Mouse (Mus musculus) limb, embryonic 10.5 days (tissue): ENCODE measurements around the gene Zfp473. TPM values are rescaled to one million over a fixed set of nuclear protein-coding genes. Genes with fewer than 3 reads are reported as not detected.
"Not testable (repeated sequence)": the region's sequence is repeated elsewhere in the genome, so short reads cannot be mapped to it uniquely, and the experiment has no call there.

Experiments used
- DNase-seq: peaks from one replicate; pipeline ENCODE4 v3.0.0-alpha.2; 2017; ENCODE audit warnings: low spot score
- H3K27ac ChIP-seq: fragments of 300-500 bp; sonication (generic); 2 replicates; pipeline ENCODE4 v1.5.1; 2016; ENCODE audit warnings: mild to moderate bottlenecking
- H3K27me3 ChIP-seq: fragments of 300-500 bp; sonication (generic); 2 replicates; pipeline ENCODE4 v1.6.1; 2016; ENCODE audit warnings: low read depth, mild to moderate bottlenecking; ENCODE audit not compliant: poor library complexity, severe bottlenecking
- H3K36me3 ChIP-seq: fragments of 300-500 bp; sonication (generic); 2 replicates; pipeline ENCODE4 v1.6.1; 2016; ENCODE audit warnings: mild to moderate bottlenecking, moderate library complexity
- H3K4me1 ChIP-seq: fragments of 300-500 bp; sonication (generic); 2 replicates; pipeline ENCODE4 v1.6.1; 2016
- H3K4me3 ChIP-seq: fragments of 300-500 bp; sonication (generic); 2 replicates; pipeline ENCODE4 v1.5.1; 2016; ENCODE audit warnings: mild to moderate bottlenecking, moderate library complexity
- H3K9me3 ChIP-seq: fragments of 300-500 bp; sonication (generic); replicated peaks from 2 replicates; pipeline ENCODE4 v1.6.1; 2016; ENCODE audit warnings: mild to moderate bottlenecking
- WGBS: fragments of 180-500 bp; shearing (Covaris S2); methylation state at CpG from one replicate; pipeline ENCODE4 v1.1.7; 2016; 5-methylcytosine and 5-hydroxymethylcytosine counted together
- polyA plus RNA-seq: library from polyadenylated mRNA; unstranded; fragments of >200 nt; fragmentation: Nextera tagmentation; extraction: Ambion mirVana; gene quantifications from 2 replicates; pipeline ENCODE4 v1.2.1, GENCODE M21; 2016

Gene Zfp473
- polyA plus RNA-seq = 2.6 and 3.1 TPM in 2 replicates

GRCm38 (mm10) chr7:44750950-44751349 lies at the start of gene Zfp473:
Zfp473 (minus strand) TSS chr7:44751050.
- H3K27ac ChIP-seq, H3K27me3 ChIP-seq, H3K9me3 ChIP-seq, H3K4me3 ChIP-seq, DNase-seq: not testable (repeated sequence)
- WGBS = 77% methylated on average over 1 of the region's 1 CpGs
- Histone ChIP-seq H3K4me1 (peaks cover 21% of the 10 kb centered on the region), H3K36me3 (peaks cover 38% of the 10 kb centered on the region)

GRCm38 (mm10) chr7:44792781-44793180 lies 41.9 kb upstream of the Zfp473 start:
- 0 out of 2 replicates have a peak, but pooled peaks cover 3% of the 10 kb centered on the region for H3K4me1 ChIP-seq
- no peaks in the 10 kb centered on the region for H3K27me3 ChIP-seq
- H3K36me3 ChIP-seq = no peaks in the 10 kb centered on the region
- H3K27ac ChIP-seq = no peak overlapping the region
- 89% methylated on average over 6 of the region's 6 CpGs for WGBS
- no peaks in the 10 kb centered on the region for H3K9me3 ChIP-seq
- no peak overlapping the region for H3K4me3 ChIP-seq
- DNase-seq = no peak

GRCm38 (mm10) chr7:44790066-44790465 lies 39.2 kb upstream of the Zfp473 start:
- no peaks in the 10 kb centered on the region for H3K36me3 ChIP-seq
- H3K27ac ChIP-seq = no peak overlapping the region
- DNase-seq = no peak
- H3K4me3 ChIP-seq = no peak overlapping the region
- WGBS = 49% methylated on average over 4 of the region's 4 CpGs
- H3K4me1 ChIP-seq = 0 out of 2 replicates have a peak, but pooled peaks cover 3% of the 10 kb centered on the region
- no peaks in the 10 kb centered on the region for H3K9me3 ChIP-seq
- H3K27me3 ChIP-seq = no peaks in the 10 kb centered on the region

GRCm38 (mm10) chr7:44789531-44789930 lies 38.7 kb upstream of the Zfp473 start:
- WGBS = 73% methylated on average over 3 of the region's 3 CpGs
- no peak for DNase-seq
- Histone ChIP-seq H3K4me3 (no peak overlapping the region), H3K4me1 (0 out of 2 replicates have a peak, but pooled peaks cover 3% of the 10 kb centered on the region), H3K27ac (no peak overlapping the region), H3K9me3 (no peaks in the 10 kb centered on the region), H3K36me3 (no peaks in the 10 kb centered on the region), H3K27me3 (no peaks in the 10 kb centered on the region)

- no peak overlapping the region for H3K27ac ChIP-seq
- peaks cover 27% of the 10 kb centered on the region for H3K36me3 ChIP-seq
- DNase-seq = no peak
- no peak overlapping the region for H3K4me3 ChIP-seq
- H3K4me1 ChIP-seq = no peaks in the 10 kb centered on the region
- no peaks in the 10 kb centered on the region for H3K27me3 ChIP-seq
- no peaks in the 10 kb centered on the region for H3K9me3 ChIP-seq
- 88% methylated on average over 8 of the region's 8 CpGs for WGBS
These were observed 29.3 kb upstream of the Zfp473 start for GRCm38 (mm10) chr7:44780101-44780500.

GRCm38 (mm10) chr7:44776849-44777498 lies 26.1 kb upstream of the Zfp473 start:
- no peaks in the 10 kb centered on the region for H3K4me1 ChIP-seq
- H3K36me3 ChIP-seq = peaks cover 48% of the 10 kb centered on the region
- 89% methylated on average over 9 of the region's 9 CpGs for WGBS
- DNase-seq = no peak
- no peak overlapping the region for H3K4me3 ChIP-seq
- H3K27me3 ChIP-seq = no peaks in the 10 kb centered on the region
- H3K9me3 ChIP-seq = no peaks in the 10 kb centered on the region
- H3K27ac ChIP-seq = no peak overlapping the region

- no peaks in the 10 kb centered on the region for H3K4me1 ChIP-seq
- DNase-seq = no peak
- H3K4me3 ChIP-seq = no peak overlapping the region
- H3K27ac ChIP-seq = no peak overlapping the region
- H3K9me3 ChIP-seq = no peaks in the 10 kb centered on the region
- WGBS = 91% methylated on average over 8 of the region's 8 CpGs
- no peaks in the 10 kb centered on the region for H3K27me3 ChIP-seq
- H3K36me3 ChIP-seq = peaks cover 73% of the 10 kb centered on the region
These were observed 21.8 kb upstream of the Zfp473 start for GRCm38 (mm10) chr7:44772591-44773204.

GRCm38 (mm10) chr7:44770046-44770578 lies 19.3 kb upstream of the Zfp473 start:
- Histone ChIP-seq H3K36me3 (peaks cover 74% of the 10 kb centered on the region), H3K9me3 (no peaks in the 10 kb centered on the region), H3K4me3 (no peak overlapping the region), H3K4me1 (no peaks in the 10 kb centered on the region), H3K27ac (no peak overlapping the region), H3K27me3 (no peaks in the 10 kb centered on the region)
- WGBS = 17% methylated on average over 6 of the region's 6 CpGs
- DNase-seq = peak; percentile 89

GRCm38 (mm10) chr7:44768129-44768528 lies 17.3 kb upstream of the Zfp473 start:
- no peaks in the 10 kb centered on the region for H3K27me3 ChIP-seq
- no peak overlapping the region for H3K27ac ChIP-seq
- H3K36me3 ChIP-seq = peaks cover 79% of the 10 kb centered on the region
- 91% methylated on average over 5 of the region's 5 CpGs for WGBS
- H3K4me1 ChIP-seq = no peaks in the 10 kb centered on the region
- no peak for DNase-seq
- no peaks in the 10 kb centered on the region for H3K9me3 ChIP-seq
- no peak overlapping the region for H3K4me3 ChIP-seq

GRCm38 (mm10) chr7:44760366-44760765 lies 9.5 kb upstream of the Zfp473 start:
- Histone ChIP-seq H3K27me3 (no peaks in the 10 kb centered on the region), H3K9me3 (no peaks in the 10 kb centered on the region), H3K4me1 (no peaks in the 10 kb centered on the region), H3K36me3 (peaks cover 92% of the 10 kb centered on the region), H3K27ac (no peak overlapping the region), H3K4me3 (no peak overlapping the region)
- no peak for DNase-seq

- WGBS = 81% methylated on average over 2 of the region's 2 CpGs
- no peak overlapping the region for H3K27ac ChIP-seq
- no peak overlapping the region for H3K4me3 ChIP-seq
- H3K36me3 ChIP-seq = peaks cover 97% of the 10 kb centered on the region
- H3K4me1 ChIP-seq = no peaks in the 10 kb centered on the region
- H3K27me3 ChIP-seq = no peaks in the 10 kb centered on the region
- H3K9me3 ChIP-seq = no peaks in the 10 kb centered on the region
- no peak for DNase-seq
These were observed 6.3 kb upstream of the Zfp473 start for GRCm38 (mm10) chr7:44757164-44757563.

GRCm38 (mm10) chr7:44748101-44749044 lies 2.5 kb downstream of the Zfp473 start, which contains the start of gene Vrk3:
Vrk3 (plus strand) TSS chr7:44748413.
- H3K27me3 ChIP-seq = 0 out of 2 replicates have a peak, but pooled peaks cover 6% of the 10 kb centered on the region
- H3K9me3 ChIP-seq = no peaks in the 10 kb centered on the region
- DNase-seq = peak; percentile 97
- WGBS = under 1% methylated on average over 44 of the region's 44 CpGs
- peak within 1 kb of the TSS; percentile 88 for H3K27ac ChIP-seq
- peak within 1 kb of the TSS; percentile 74 for H3K4me3 ChIP-seq
- H3K4me1 ChIP-seq = peaks cover 32% of the 10 kb centered on the region
- peaks cover 12% of the 10 kb centered on the region for H3K36me3 ChIP-seq
